Mouse (Mus musculus): ENCODE measurements at regions not wholly inside any gene's neighbourhood (a gene's known extent, or its start where the extent isn't known, plus 50 kb on each side); places are given as distances from the start of the nearest gene placed in this dataset.

DNA sequence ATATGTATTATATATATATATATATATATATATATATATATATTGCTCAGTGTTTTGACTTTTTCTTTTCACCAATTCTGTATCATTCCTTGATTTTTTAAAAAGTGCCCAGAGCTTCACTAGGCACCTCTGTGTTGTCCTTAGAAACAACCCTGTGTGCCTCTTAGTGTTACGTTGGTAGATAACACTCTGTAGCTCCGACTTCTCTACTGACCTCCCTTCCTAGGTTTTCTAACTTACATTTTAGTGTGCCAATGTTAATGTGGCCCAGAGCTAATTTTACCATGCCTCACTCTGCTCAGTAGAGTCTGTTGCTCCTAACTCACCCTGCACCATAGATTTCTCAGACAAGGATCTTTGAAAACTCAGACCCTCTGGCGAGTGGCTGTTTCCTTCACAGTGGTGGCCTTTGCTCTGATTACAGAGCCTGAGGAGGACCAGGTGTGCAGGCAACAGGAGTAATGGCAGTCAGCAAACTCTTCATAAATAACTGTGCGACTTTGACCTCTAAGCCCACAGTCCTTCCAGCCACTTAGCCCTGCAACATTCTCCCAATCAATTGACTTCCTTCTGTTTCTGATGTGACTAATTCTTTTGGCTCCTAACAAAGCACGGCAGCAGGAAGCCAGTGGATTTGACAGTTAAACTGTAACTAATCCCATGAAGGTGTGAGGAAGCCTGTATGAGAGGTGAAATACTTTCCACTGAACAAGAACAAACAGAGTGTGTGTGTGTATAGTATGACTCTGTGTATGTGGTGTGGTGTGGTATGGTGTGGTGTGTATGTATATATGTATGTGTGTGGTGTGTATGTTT is 53.6 kb upstream of the Actr3 start:
- no peak for DNase-seq

- DNase-seq: no peak
Observed at GRCm38 (mm10) chr1:125491014-125491413, 55.5 kb upstream of the Actr3 start.

DNA sequence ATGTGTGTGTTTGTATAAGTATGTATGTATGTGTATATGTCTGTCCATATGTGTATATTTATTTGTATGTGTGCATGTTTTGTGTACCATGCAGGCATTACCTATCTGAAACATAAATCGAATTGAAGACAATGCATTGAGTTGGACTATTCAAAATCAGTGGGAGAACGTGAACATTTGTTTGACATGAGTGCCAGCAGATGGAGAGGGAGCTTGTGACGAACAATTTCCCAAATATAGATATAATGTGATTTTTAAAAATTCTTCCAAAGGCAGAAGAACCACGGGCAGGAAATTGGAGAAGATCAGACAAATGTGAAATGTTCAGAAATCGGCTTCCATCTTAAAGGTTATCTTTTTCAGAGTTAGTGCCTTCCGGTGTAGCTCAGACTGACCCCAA is 59.1 kb upstream of the Actr3 start:
- DNase-seq: no peak

DNA sequence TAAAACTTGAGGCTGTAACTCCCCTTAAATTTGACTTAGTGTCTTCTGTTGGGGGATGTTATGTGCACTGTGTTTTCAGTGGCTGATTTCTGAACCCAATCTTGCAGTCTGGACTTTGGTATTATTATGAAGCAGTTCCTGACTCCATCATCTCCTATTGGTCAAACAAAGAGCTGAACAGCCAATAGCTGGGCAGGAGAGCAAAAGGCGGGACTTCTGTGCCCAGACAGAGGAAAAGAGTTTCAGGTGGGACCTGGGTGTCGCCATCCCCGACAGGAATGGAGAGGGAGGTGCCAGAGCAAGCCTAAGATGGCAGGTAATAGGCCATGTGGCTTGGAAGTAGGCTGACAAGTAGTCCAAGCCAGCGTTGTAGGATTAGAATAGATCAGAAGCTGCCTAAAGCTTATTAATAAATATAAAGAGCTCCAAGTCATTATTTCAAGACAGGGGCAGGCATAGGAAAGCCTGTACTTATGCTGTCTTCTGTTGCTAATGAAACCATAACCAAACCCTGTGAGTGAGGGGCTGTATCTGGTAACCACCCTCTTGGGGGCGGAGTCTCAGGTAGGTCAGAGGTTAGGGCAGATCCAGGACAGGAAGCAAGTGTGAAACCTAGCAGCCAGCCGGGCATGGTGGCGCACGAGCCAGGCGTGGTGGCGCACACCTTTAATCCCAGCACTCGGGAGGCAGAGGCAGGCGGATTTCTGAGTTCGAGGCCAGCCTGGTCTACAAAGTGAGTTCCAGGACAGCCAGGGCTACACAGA is 60.0 kb upstream of the Actr3 start:
- DNase-seq: no peak

DNA sequence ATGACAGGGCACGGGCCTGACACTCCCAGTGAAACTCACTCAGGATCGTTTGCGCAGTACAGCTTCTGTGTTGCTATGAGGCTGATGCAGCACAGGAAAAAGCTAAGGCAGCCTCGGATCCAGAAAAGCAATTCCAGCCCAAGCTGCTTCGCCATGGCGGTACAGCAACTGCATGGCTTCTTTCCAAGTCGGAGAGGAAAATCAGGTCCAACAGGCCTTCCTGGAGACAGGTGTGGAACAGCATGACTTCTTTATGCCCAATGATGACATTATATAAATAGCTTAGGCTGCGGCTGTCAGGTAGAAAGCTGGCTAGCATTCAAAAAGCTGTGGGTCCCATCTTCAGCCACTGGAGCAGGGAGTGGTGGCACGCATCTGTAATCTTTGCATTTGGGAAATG is 61.5 kb upstream of the Actr3 start:
- DNase-seq: no peak

- no peak for DNase-seq
Observed at GRCm38 (mm10) chr1:125501964-125502517, 58.4 kb upstream of the Slc35f5 start.

GRCm38 (mm10) chr1:125503878-125504277 is 56.5 kb upstream of the Slc35f5 start:
- DNase-seq: no peak

GRCm38 (mm10) chr1:125507786-125508514 is 52.4 kb upstream of the Slc35f5 start:
- peak; percentile 9 for DNase-seq

DNA sequence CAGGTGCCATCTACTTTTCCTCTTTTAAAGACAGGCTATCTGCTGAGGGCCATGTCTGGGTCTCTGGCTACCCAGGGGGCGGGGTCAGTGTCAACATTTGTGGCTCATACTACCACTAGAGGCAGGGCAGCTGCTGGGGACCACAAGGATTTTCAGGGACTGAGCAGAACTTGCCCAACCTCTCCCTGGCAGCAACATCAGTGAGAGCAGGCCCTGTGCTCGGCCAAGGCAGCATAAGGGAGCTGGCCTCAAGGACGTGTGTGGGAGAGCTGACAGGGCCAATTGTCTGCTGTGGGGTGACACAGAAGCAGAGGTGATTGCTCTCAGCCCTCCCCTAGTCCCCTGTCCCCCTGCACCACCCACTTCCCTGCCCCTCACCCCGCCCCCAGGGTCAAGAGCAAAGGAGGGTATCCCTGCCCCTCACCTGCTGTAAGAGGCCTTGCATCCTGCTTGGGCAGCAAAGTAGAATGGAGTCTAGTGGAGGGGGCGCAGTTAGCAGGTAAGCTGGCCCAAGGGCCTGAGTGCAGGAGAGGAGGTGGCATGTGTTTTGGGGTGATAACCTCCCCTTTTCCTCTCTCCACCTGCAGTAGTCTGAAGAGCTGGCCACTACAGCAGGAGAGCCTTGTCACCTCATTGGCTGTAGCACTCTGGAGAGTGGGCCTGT is 51.7 kb upstream of the Slc35f5 start:
- peak; percentile 77 for DNase-seq

Data from adrenal gland, postnatal 14 days (tissue).